Mouse (Mus musculus) heart, embryonic 16.5 days (tissue): ENCODE measurements around the gene Olfr522. TPM values are rescaled to one million over a fixed set of nuclear protein-coding genes. Genes with fewer than 3 reads are reported as not detected.

ENCODE experiments used
- ATAC-seq: fragments of 200-750 bp; cut with Nextera tagmentation; replicated peaks from 2 replicates; pipeline ENCODE4 v1.8.0; 2017; ENCODE audit warnings: moderate number of reproducible peaks; ENCODE audit not compliant: insufficient read depth, low FRiP score; ENCODE audit errors: extremely low read depth
- H3K27ac ChIP-seq: fragments of 300-500 bp; sonication (generic); 2 replicates; pipeline ENCODE4 v1.5.1; 2014; ENCODE audit warnings: mild to moderate bottlenecking, low read length, control low read depth, moderate library complexity
- H3K27me3 ChIP-seq: fragments of 300-500 bp; sonication (generic); 2 replicates; pipeline ENCODE4 v1.6.1; 2014; ENCODE audit warnings: low read length, mixed read lengths; ENCODE audit not compliant: control insufficient read depth, insufficient read depth
- H3K36me3 ChIP-seq: fragments of 300-500 bp; sonication (generic); 2 replicates; pipeline ENCODE4 v1.6.1; 2014; ENCODE audit not compliant: control insufficient read depth, insufficient read depth
- H3K4me1 ChIP-seq: fragments of 300-500 bp; sonication (generic); 2 replicates; pipeline ENCODE4 v1.6.1; 2014; ENCODE audit warnings: low read length, mixed read lengths; ENCODE audit not compliant: control insufficient read depth, insufficient read depth
- H3K4me2 ChIP-seq: fragments of 300-500 bp; sonication (generic); 2 replicates; pipeline ENCODE4 v1.6.1; 2014; ENCODE audit warnings: low read depth, mild to moderate bottlenecking, control low read depth, low read length
- H3K4me3 ChIP-seq: fragments of 300-500 bp; sonication (generic); 2 replicates; pipeline ENCODE4 v1.5.1; 2014; ENCODE audit warnings: mild to moderate bottlenecking, control low read depth, low read length
- H3K9ac ChIP-seq: fragments of 300-500 bp; sonication (generic); 2 replicates; pipeline ENCODE4 v1.6.1; 2014; ENCODE audit warnings: low read length, control low read depth
- H3K9me3 ChIP-seq: fragments of 300-500 bp; sonication (generic); replicated peaks from 2 replicates; pipeline ENCODE4 v1.6.1; 2016; ENCODE audit warnings: low read length; ENCODE audit not compliant: control insufficient read depth
- WGBS: fragments of 180-500 bp; shearing (Covaris S2); extraction: QIAGEN DNeasy Blood & Tissue Kit; methylation state at CpG from one replicate; pipeline ENCODE4 v1.1.7; 2014; 5-methylcytosine and 5-hydroxymethylcytosine counted together
- polyA plus RNA-seq: library from polyadenylated mRNA; unstranded; fragments of >200 nt; fragmentation: Nextera tagmentation; extraction: Ambion mirVana; gene quantifications from 2 replicates; pipeline ENCODE4 v1.2.1, GENCODE M21; 2015

Olfr522 gene
- polyA plus RNA-seq: not detected in 2 replicates

- Histone ChIP-seq H3K4me2 (no peak within 1 kb of the TSS), H3K27me3 (0 out of 2 replicates have a peak, but pooled peaks cover 2% of the 10 kb centered on the region), H3K4me3 (no peak within 1 kb of the TSS), H3K9me3 (no peaks in the 10 kb centered on the region), H3K9ac (no peak within 1 kb of the TSS), H3K4me1 (no peaks in the 10 kb centered on the region), H3K27ac (no peak within 1 kb of the TSS), H3K36me3 (no peaks in the 10 kb centered on the region)
- WGBS: 56% methylated on average over 7 of the region's 7 CpGs
- no peak for ATAC-seq
These were observed at the start of gene Olfr522 for GRCm38 (mm10) chr7:140164664-140165063. Gene Olfr522 (minus strand): TSS chr7:140164764.

DNA sequence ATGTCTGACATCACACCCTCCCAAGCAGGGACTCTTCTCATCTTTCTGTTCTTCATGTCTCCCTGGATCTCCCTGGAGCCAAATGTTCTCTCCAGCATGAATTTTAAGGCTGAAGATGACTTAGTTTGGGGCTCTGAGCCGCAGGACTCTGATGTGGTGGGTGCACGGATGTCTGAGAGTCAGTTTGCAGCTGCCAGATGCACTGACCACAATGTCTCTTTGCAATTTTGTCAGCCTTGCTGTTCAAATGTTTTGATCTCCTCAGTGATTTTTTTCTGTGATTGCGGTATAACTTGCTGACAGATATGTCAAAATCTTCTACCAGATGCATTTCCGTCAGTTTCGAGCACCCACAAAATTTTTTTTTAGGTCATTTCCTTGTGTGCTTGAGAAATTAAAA lies 49.3 kb upstream of the Olfr522 start:
- Histone ChIP-seq H3K9me3 (no peaks in the 10 kb centered on the region), H3K27ac (no peak overlapping the region), H3K27me3 (no peaks in the 10 kb centered on the region), H3K4me3 (no peak overlapping the region), H3K36me3 (no peaks in the 10 kb centered on the region), H3K9ac (no peak overlapping the region), H3K4me1 (no peaks in the 10 kb centered on the region), H3K4me2 (no peak overlapping the region)
- WGBS: 65% methylated on average over 5 of the region's 5 CpGs
- ATAC-seq: no peak

GRCm38 (mm10) chr7:140208677-140209076 lies 44.1 kb upstream of the Olfr522 start:
- ATAC-seq: no peak
- no peak overlapping the region for H3K4me3 ChIP-seq
- 53% methylated on average over 3 of the region's 3 CpGs for WGBS

GRCm38 (mm10) chr7:140208153-140208552 lies 43.6 kb upstream of the Olfr522 start:
- ATAC-seq: no peak
- H3K4me1 ChIP-seq: no peaks in the 10 kb centered on the region
- H3K9me3 ChIP-seq: no peaks in the 10 kb centered on the region
- H3K4me3 ChIP-seq: no peak overlapping the region
- H3K4me2 ChIP-seq: no peak overlapping the region
- no peak overlapping the region for H3K9ac ChIP-seq
- H3K27ac ChIP-seq: no peak overlapping the region
- no peaks in the 10 kb centered on the region for H3K36me3 ChIP-seq
- WGBS: 61% methylated on average over 8 of the region's 8 CpGs
- no peaks in the 10 kb centered on the region; the same call in 1 of the 2 replicates for H3K27me3 ChIP-seq

More at GRCm38 (mm10) chr7:140208677-140209076, 44.1 kb upstream of the Olfr522 start:
- no peaks in the 10 kb centered on the region for H3K9me3 ChIP-seq
- H3K4me2 ChIP-seq: no peak overlapping the region
- H3K27me3 ChIP-seq: no peaks in the 10 kb centered on the region; the same call in 1 of the 2 replicates
- H3K4me1 ChIP-seq: no peaks in the 10 kb centered on the region
- no peaks in the 10 kb centered on the region for H3K36me3 ChIP-seq
- no peak overlapping the region for H3K9ac ChIP-seq
- no peak overlapping the region for H3K27ac ChIP-seq

DNA sequence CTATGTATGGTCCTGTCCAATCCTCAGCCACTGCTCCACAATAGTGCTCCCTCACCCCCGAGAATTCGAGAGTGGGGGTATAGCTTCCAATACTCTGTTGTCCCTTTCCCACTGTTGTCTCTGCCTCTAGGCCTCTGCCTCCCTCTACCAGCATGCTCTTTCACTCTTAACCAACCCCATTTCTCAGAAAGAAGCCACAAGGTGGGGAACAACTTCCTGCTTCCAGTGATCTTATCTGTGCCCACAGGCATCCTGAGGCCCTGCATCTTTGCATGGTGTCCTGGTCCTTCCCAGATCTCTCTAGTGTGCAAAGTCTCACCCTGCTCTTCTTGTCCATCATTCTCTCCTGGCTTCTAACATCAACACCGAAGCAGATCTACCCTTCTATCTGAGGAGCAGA lies 42.3 kb upstream of the Olfr522 start:
- no peak overlapping the region for H3K4me2 ChIP-seq
- no peak for ATAC-seq
- 79% methylated on average over 3 of the region's 3 CpGs for WGBS

DNA sequence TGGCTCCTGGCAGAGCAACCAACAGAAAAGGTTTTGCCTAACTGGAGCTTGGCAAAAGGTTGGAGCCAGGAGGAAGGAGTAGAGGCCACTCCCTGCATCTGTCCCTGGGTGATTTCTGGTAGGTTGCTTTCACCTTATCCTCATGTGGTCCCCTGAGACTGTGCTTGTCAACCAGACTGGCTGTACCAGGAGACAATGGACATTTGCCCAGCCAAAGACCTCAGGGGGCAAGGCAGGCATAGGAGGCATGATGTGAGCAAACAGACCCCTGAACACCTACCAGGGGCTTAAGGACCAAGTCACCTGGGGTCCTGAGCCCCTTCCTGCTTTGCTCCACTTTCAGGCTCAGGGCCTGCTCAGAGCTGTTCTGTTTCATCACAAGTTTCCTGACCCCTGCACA lies 41.3 kb upstream of the Olfr522 start, which contains the start of gene Olfr524:
Olfr524 (minus strand) TSS at position 101 of the 400 bp plus-strand sequence.
- no peaks in the 10 kb centered on the region; the same call in 1 of the 2 replicates for H3K27me3 ChIP-seq
- H3K36me3 ChIP-seq: no peaks in the 10 kb centered on the region
- no peak within 1 kb of the TSS for H3K4me3 ChIP-seq
- no peaks in the 10 kb centered on the region for H3K4me1 ChIP-seq
- H3K9me3 ChIP-seq: no peaks in the 10 kb centered on the region
- no peak within 1 kb of the TSS for H3K9ac ChIP-seq
- H3K4me2 ChIP-seq: no peak within 1 kb of the TSS
- no peak for ATAC-seq
- H3K27ac ChIP-seq: peak within 1 kb of the TSS; percentile 23; the same call in 1 of the 2 replicates

More for the DNA sequence above, 42.3 kb upstream of the Olfr522 start:
- Histone ChIP-seq H3K4me3 (no peak overlapping the region), H3K27ac (peak overlapping the region; percentile 25; the same call in 1 of the 2 replicates), H3K9ac (no peak overlapping the region), H3K4me1 (no peaks in the 10 kb centered on the region), H3K9me3 (no peaks in the 10 kb centered on the region), H3K27me3 (no peaks in the 10 kb centered on the region; the same call in 1 of the 2 replicates), H3K36me3 (no peaks in the 10 kb centered on the region)

DNA sequence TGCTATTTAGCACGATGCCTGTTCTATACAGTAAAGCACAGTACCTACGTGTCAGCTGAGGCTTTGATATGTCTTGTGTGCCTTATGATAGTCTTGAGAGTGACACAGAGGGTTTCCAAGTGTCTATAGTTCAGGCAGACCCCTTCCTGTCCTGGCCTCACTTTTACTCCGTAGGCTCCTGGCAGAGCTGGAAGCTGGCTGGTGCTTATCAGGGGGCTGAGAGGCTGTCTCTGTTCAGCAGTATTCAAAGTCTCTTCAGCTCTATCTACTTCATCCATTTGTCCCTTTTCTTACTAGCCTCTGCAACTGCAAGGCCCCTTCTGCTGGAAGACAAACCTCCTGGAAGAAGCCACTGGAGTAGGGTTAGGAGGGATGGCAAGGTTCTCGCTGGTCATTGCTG lies 36.5 kb upstream of the Olfr522 start:
- WGBS: 70% methylated on average over 4 of the region's 4 CpGs
- no peak for ATAC-seq
- no peaks in the 10 kb centered on the region; the same call in 1 of the 2 replicates for H3K27me3 ChIP-seq

GRCm38 (mm10) chr7:140196002-140196401 lies 31.4 kb upstream of the Olfr522 start:
- Histone ChIP-seq H3K36me3 (no peaks in the 10 kb centered on the region), H3K9me3 (no peaks in the 10 kb centered on the region), H3K27ac (no peak overlapping the region), H3K9ac (no peak overlapping the region), H3K4me1 (no peaks in the 10 kb centered on the region), H3K4me2 (no peak overlapping the region), H3K4me3 (no peak overlapping the region), H3K27me3 (no peaks in the 10 kb centered on the region)
- WGBS: 69% methylated on average over 8 of the region's 8 CpGs
- ATAC-seq: no peak

More for the DNA sequence above, 36.5 kb upstream of the Olfr522 start:
- Histone ChIP-seq H3K9ac (no peak overlapping the region), H3K4me1 (no peaks in the 10 kb centered on the region), H3K9me3 (no peaks in the 10 kb centered on the region), H3K27ac (no peak overlapping the region), H3K4me3 (no peak overlapping the region), H3K4me2 (no peak overlapping the region), H3K36me3 (no peaks in the 10 kb centered on the region)

DNA sequence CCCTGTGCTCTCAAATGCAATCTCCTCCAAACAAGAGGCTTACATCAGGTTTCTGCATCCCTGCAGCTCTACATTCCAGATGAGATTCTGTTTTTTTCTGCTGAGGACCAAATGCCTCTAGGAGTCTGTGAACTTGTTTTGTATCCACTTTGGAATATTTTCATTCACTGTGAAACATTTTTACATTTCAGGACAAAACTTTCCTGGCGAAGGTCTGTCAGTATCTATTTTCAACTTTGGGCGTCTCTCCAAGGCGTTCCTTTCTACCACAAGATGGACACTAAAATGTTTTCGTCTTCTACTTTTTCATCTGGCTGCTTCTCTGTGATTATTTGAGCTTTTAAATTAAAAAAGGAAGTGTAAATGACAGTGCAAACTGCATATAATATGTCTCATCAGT lies 29.5 kb upstream of the Olfr522 start:
- WGBS: 68% methylated on average over 4 of the region's 4 CpGs
- Histone ChIP-seq H3K27me3 (no peaks in the 10 kb centered on the region), H3K4me1 (no peaks in the 10 kb centered on the region), H3K4me3 (no peak overlapping the region), H3K9ac (no peak overlapping the region), H3K4me2 (no peak overlapping the region), H3K27ac (no peak overlapping the region; the same call in 1 of the 2 replicates), H3K36me3 (no peaks in the 10 kb centered on the region), H3K9me3 (no peaks in the 10 kb centered on the region)
- ATAC-seq: no peak
